Mouse (Mus musculus) liver, embryonic 14.5 days (tissue): ENCODE results near the gene Cbfa2t2. TPM values are rescaled to one million over a fixed set of nuclear protein-coding genes. Genes with fewer than 3 reads are reported as not detected.

Experiments
- ATAC-seq: fragments of 200-750 bp; cut with Nextera tagmentation; 2 replicates; pipeline ENCODE4 v1.8.0; 2017; ENCODE audit warnings: moderate number of reproducible peaks, mild to moderate bottlenecking, moderate library complexity; ENCODE audit not compliant: insufficient read depth
- DNase-seq, 3 experiments: peaks; one replicate each; pipeline ENCODE4 v3.0.0-alpha.2; 2012 to 2013; ENCODE audit warnings: low read depth in 3 of 3, low spot score in 3 of 3
- H3K27ac ChIP-seq: fragments of 300-500 bp; sonication (generic); 2 replicates; pipeline ENCODE4 v1.5.1; 2014; ENCODE audit warnings: moderate library complexity, mild to moderate bottlenecking, control low read depth, inconsistent platforms
- H3K27me3 ChIP-seq: fragments of 300-500 bp; sonication (generic); 2 replicates; pipeline ENCODE4 v1.6.1; 2014; ENCODE audit warnings: mild to moderate bottlenecking, low read length, moderate library complexity; ENCODE audit not compliant: control insufficient read depth, insufficient read depth
- H3K36me3 ChIP-seq: fragments of 300-500 bp; sonication (generic); replicated peaks from 2 replicates; pipeline ENCODE4 v1.6.1; 2014; ENCODE audit warnings: low read depth; ENCODE audit not compliant: control insufficient read depth, insufficient read depth
- H3K4me1 ChIP-seq, 2 experiments: fragments of 200-500 bp in 1 of 2; fragments of 300-500 bp in 1 of 2; sonication (generic) in 1 of 2; replicated peaks; 2 replicates each; pipeline ENCODE4 v1.6.1; 2012 to 2014; ENCODE audit warnings: antibody characterized with exemption in 1 of 2, inconsistent platforms in 1 of 2, low read length in 1 of 2; ENCODE audit not compliant: control insufficient read depth in 2 of 2, insufficient read depth in 2 of 2
- H3K4me2 ChIP-seq: fragments of 300-500 bp; sonication (generic); 2 replicates; pipeline ENCODE4 v1.6.1; 2014; ENCODE audit warnings: low read depth, mild to moderate bottlenecking, control low read depth, moderate library complexity
- H3K4me3 ChIP-seq, 2 experiments: fragments of 200-500 bp in 1 of 2; fragments of 300-500 bp in 1 of 2; sonication (generic) in 1 of 2; 2 replicates each; pipeline ENCODE4 v1.5.1; 2012 to 2014; ENCODE audit warnings: low read depth in 2 of 2, low read length in 2 of 2, mild to moderate bottlenecking in 2 of 2, control low read depth in 1 of 2, inconsistent platforms in 1 of 2, moderate library complexity in 1 of 2; ENCODE audit not compliant: insufficient read depth in 1 of 2
- H3K9ac ChIP-seq: fragments of 300-500 bp; sonication (generic); replicated peaks from 2 replicates; pipeline ENCODE4 v1.6.1; 2014; ENCODE audit warnings: mild to moderate bottlenecking, control low read depth, moderate library complexity
- H3K9me3 ChIP-seq: fragments of 300-500 bp; sonication (generic); 2 replicates; pipeline ENCODE4 v1.6.1; 2016; ENCODE audit warnings: low read length, mixed read lengths; ENCODE audit not compliant: control insufficient read depth
- CTCF ChIP-seq: IDR thresholded peaks from 2 replicates; pipeline ENCODE4 v1.5.1; 2016; ENCODE audit warnings: antibody characterized with exemption, low read depth, control low read depth
- EP300 ChIP-seq: IDR thresholded peaks from 2 replicates; pipeline ENCODE4 v1.6.1; 2016; ENCODE audit warnings: antibody characterized with exemption, low read depth
- WGBS: fragments of 180-500 bp; shearing (Covaris S2); extraction: QIAGEN DNeasy Blood & Tissue Kit; methylation state at CpG from one replicate; pipeline ENCODE4 v1.1.7; 2014; ENCODE audit not compliant: insufficient replicate concordance; 5-methylcytosine and 5-hydroxymethylcytosine counted together
- polyA plus RNA-seq, 2 experiments: library from polyadenylated mRNA; depleted of rRNA in 1 of 2; stranded (reverse) in 1 of 2; unstranded in 1 of 2; fragments of >200 nt; fragmentation: Nextera tagmentation in 1 of 2; extraction: Ambion mirVana in 1 of 2; gene quantifications; 2 replicates each; pipeline versions ENCODE4 v1.2.1 to v1.2.3; 2012 to 2014

Cbfa2t2 gene
- polyA plus RNA-seq, 2 experiments, result 4.1 to 5.3 TPM

DNA sequence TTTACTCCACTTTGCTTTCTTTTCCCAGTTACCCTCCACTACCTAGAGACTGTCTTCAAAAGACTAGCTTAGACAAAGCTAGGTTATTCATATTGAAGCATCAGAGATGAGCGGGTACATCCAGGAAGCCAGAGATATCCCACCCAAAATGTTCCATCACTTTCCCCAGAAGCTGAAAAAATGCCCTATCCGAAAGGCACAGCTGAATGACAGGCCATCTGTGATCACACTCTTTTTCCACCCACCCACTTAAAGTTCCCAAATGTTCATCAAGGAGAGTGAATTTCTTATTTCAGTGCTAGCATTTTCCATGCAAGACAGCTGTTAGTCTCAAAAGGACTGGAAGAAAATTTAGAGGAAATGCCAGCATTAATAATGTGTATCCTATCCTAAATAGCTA lies 89.0 kb downstream of the Cbfa2t2 start:
- Histone ChIP-seq H3K9me3 (no peaks in the 10 kb centered on the region), H3K4me3 (no peak overlapping the region), H3K4me2 (no peak overlapping the region), H3K27ac (no peak overlapping the region), H3K27me3 (no peaks in the 10 kb centered on the region), H3K4me1 (no peaks in the 10 kb centered on the region), H3K36me3 (peaks cover 5% of the 10 kb centered on the region), H3K9ac (no peak overlapping the region)
- WGBS, result 88% methylated on average over 2 of the region's 2 CpGs
- TF ChIP-seq EP300, result no peak
- TF ChIP-seq CTCF, result no peak
- DNase-seq (no peak), ATAC-seq (no peak)

- no peak for ATAC-seq
- Histone ChIP-seq H3K4me1 (no peaks in the 10 kb centered on the region), H3K4me3 (no peak overlapping the region), H3K36me3 (peaks cover 5% of the 10 kb centered on the region), H3K4me2 (no peak overlapping the region), H3K9me3 (no peaks in the 10 kb centered on the region), H3K9ac (no peak overlapping the region), H3K27me3 (no peaks in the 10 kb centered on the region), H3K27ac (no peak overlapping the region)
- TF ChIP-seq CTCF (no peak), EP300 (no peak)
- DNase-seq, result no peak
- 69% methylated on average over 3 of the region's 3 CpGs for WGBS
Observed at GRCm38 (mm10) chr2:154526531-154526930, 90.2 kb downstream of the Cbfa2t2 start.

DNA sequence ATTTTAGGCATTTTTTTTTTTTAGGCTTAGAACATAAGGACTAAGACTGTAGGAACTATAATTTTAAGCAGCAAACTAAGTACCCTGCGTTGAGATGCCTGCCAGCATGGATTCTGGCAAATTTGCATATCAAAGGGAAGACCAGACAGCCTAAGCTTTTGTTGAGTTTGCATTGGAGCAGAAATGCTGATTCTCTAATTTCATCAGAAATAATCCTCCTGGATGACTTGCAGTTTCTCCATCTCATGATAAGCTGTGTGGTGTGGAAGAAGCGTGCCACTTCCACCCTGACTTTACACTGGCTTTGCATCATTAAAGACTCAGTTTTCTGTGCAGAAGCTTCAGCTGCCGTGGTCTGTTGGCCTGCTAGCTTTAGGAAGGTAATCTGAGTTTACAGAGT lies 96.6 kb downstream of the Cbfa2t2 start:
- Histone ChIP-seq H3K9me3 (no peaks in the 10 kb centered on the region), H3K27ac (no peak overlapping the region), H3K4me2 (no peak overlapping the region), H3K9ac (no peak overlapping the region), H3K4me3 (no peak overlapping the region), H3K36me3 (no peaks in the 10 kb centered on the region; the same call in none of the 2 replicates), H3K27me3 (no peaks in the 10 kb centered on the region), H3K4me1 (no peaks in the 10 kb centered on the region)
- no peak for DNase-seq
- ATAC-seq, result no peak
- TF ChIP-seq CTCF (no peak), EP300 (no peak)
- 49% methylated on average over 3 of the region's 3 CpGs for WGBS

DNA sequence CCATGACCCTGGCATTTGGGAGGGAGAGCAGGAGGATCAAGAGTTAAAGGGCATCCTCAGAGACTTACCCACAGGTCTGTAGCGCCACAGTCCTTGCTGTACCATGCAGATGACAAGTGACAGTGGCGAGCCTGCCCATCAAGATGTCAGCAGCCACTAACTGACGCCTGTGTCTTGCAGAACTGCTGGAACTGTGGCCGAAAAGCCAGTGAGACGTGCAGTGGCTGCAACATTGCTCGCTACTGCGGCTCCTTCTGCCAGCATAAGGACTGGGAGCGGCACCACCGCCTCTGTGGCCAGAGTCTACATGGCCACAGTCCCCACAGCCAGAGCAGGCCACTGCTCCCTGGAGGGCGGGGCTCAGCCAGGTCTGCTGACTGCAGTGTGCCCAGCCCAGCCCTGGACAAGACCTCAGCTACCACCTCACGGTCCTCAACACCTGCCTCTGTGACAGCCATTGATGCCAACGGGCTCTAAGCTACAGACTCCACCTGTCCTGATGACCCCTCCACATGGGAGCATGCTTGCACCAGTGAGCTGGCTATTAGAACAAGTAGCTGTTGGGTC lies 98.5 kb downstream of the Cbfa2t2 start:
- DNase-seq (no peak), ATAC-seq (no peak)
- Histone ChIP-seq H3K9me3 (no peaks in the 10 kb centered on the region), H3K27ac (no peak overlapping the region), H3K36me3 (no peaks in the 10 kb centered on the region; the same call in 1 of the 2 replicates), H3K27me3 (no peaks in the 10 kb centered on the region), H3K4me3 (no peak overlapping the region), H3K9ac (no peak overlapping the region), H3K4me1 (peaks cover 0 to 4% of the 10 kb centered on the region in 2 experiments; a peak in 1 of 4 replicates), H3K4me2 (no peak overlapping the region)
- TF ChIP-seq CTCF (no peak), EP300 (no peak)
- 76% methylated on average over 12 of the region's 12 CpGs for WGBS

DNA sequence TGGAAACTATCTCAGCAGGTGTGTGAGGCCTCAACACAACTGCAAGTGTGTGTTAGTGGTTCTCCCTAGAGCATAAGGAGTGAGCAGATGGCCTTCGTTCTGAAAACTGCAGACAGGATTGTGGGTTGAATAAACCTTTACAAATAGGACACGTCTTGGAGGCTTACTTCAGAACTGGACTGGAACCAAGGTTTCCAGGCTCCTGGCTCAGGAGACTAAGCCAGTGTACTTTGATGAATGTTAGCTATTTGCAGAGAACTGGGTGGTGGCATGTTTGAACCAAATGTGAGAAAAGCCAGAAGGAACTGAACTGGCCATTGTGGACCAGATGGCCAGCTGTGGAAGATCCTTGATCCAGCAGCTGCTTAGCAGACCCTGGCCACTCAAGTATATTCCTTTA lies 102.0 kb downstream of the Cbfa2t2 start:
- Histone ChIP-seq H3K27ac (no peak overlapping the region), H3K4me2 (no peak overlapping the region), H3K4me1 (peaks cover 0 to 4% of the 10 kb centered on the region in 2 experiments; a peak in 1 of 4 replicates), H3K4me3 (no peak overlapping the region), H3K27me3 (no peaks in the 10 kb centered on the region), H3K36me3 (no peaks in the 10 kb centered on the region), H3K9me3 (no peaks in the 10 kb centered on the region), H3K9ac (no peak overlapping the region)
- TF ChIP-seq CTCF (no peak), EP300 (no peak)
- WGBS, result 62% methylated on average over 2 of the region's 2 CpGs
- no peak for DNase-seq
- ATAC-seq, result no peak
